Comparison of ENCODE assay signal across 27 mouse cellular contexts in genomic region chr2:173212227-173212626, GRCm38 (mm10). TPM values are rescaled to one million over a fixed set of nuclear protein-coding genes. Genes with fewer than 3 reads are reported as not detected.
DNase-seq lines count a peak whose midpoint lies in the region; ATAC-seq and TF ChIP-seq lines count a peak whose summit lies in the region.
"Had no signal": no experiment of that assay in that cellular context is flagged by ENCODE, and none has a peak within 500 bp of the region (broad histone marks: within the 10 kb centered on the region; RNA-seq: fewer than 3 reads in every experiment).

No protein-coding gene starts in this region.

- DNase-seq in embryo, embryonic 10 days (ENCODE audit: low spot score): peak; percentile 2
- DNase-seq in embryo, embryonic 11 days: no peak
- peak; percentile 1 for DNase-seq in hindbrain, embryonic 10.5 days (ENCODE audit: low spot score)
- DNase-seq in liver, postnatal 0 days: peak; percentile 8
- peak; percentile 30 for DNase-seq in testis, postnatal 10 days (ENCODE audit: low spot score)
- DNase-seq in testis, postnatal 14 days (ENCODE audit: low spot score): no peak
- DNase-seq: adrenal gland, adult 8-10 months; adrenal gland, postnatal 25 days; cerebellum, adult 11-12 months; cerebellum, adult 8-10 months; cerebellum, postnatal 10 days; cerebellum, postnatal 36 days; forebrain, postnatal 0 days; gastrocnemius, adult 2 months; gastrocnemius, postnatal 14 days; heart, adult 18-20 months had no signal

- H3K4me2 ChIP-seq in hindbrain, embryonic 16.5 days (ENCODE audit: low read length): no peak overlapping the region
- no peak overlapping the region for H3K4me2 ChIP-seq in liver, postnatal 0 days (ENCODE audit: low read depth, low read length)
- no peak overlapping the region for H3K4me2 ChIP-seq in liver, embryonic 12.5 days
- H3K4me2 ChIP-seq: embryonic facial prominence, embryonic 12.5 days; embryonic facial prominence, embryonic 15.5 days; hindbrain, embryonic 14.5 days had no signal

- H3K36me3 ChIP-seq in hindbrain, embryonic 10.5 days: no peaks in the 10 kb centered on the region
- no peaks in the 10 kb centered on the region for H3K36me3 ChIP-seq in hindbrain, embryonic 16.5 days (ENCODE audit: control insufficient read depth, insufficient read depth, low read length)
- no peaks in the 10 kb centered on the region for H3K36me3 ChIP-seq in liver, postnatal 0 days (replicated peaks; ENCODE audit: insufficient read depth, low read length)
- no peaks in the 10 kb centered on the region for H3K36me3 ChIP-seq in liver, embryonic 12.5 days
- H3K36me3 ChIP-seq: embryonic facial prominence, embryonic 12.5 days; embryonic facial prominence, embryonic 15.5 days had no signal

- no peak for ATAC-seq in hindbrain, embryonic 16.5 days
- ATAC-seq in liver, postnatal 0 days: no peak
- ATAC-seq in liver, embryonic 12.5 days: no peak
- ATAC-seq: activated CD4-positive, CD25-positive, alpha-beta regulatory T cell, adult 4 months; forebrain, embryonic 14.5 days; forebrain, postnatal 0 days had no signal

- H3K9me3 ChIP-seq in hindbrain, embryonic 10.5 days: no peaks in the 10 kb centered on the region
- no peaks in the 10 kb centered on the region for H3K9me3 ChIP-seq in hindbrain, embryonic 16.5 days (ENCODE audit: control insufficient read depth, low read length)
- H3K9me3 ChIP-seq in liver, postnatal 0 days (ENCODE audit: low read length): no peaks in the 10 kb centered on the region
- no peaks in the 10 kb centered on the region for H3K9me3 ChIP-seq in liver, embryonic 12.5 days (replicated peaks)
- H3K9me3 ChIP-seq: embryonic facial prominence, embryonic 12.5 days; embryonic facial prominence, embryonic 15.5 days had no signal

- TF ChIP-seq EP300 in liver, postnatal 0 days (IDR thresholded peaks at IDR 0.05; ENCODE audit: low read depth): no peak

- no peak overlapping the region for H3K27ac ChIP-seq in hindbrain, embryonic 10.5 days
- no peak overlapping the region for H3K27ac ChIP-seq in hindbrain, embryonic 16.5 days (ENCODE audit: low read depth, low read length)
- H3K27ac ChIP-seq in liver, postnatal 0 days (ENCODE audit: low read depth): no peak overlapping the region
- no peak overlapping the region for H3K27ac ChIP-seq in liver, embryonic 12.5 days
- H3K27ac ChIP-seq: embryonic facial prominence, embryonic 12.5 days; embryonic facial prominence, embryonic 15.5 days; gastrocnemius, adult 2 months; hindbrain, embryonic 14.5 days had no signal

- H3K9ac ChIP-seq in hindbrain, embryonic 16.5 days (ENCODE audit: low read depth, low read length): no peak overlapping the region
- no peak overlapping the region for H3K9ac ChIP-seq in liver, postnatal 0 days (replicated peaks)
- no peak overlapping the region for H3K9ac ChIP-seq in liver, embryonic 12.5 days
- H3K9ac ChIP-seq: embryonic facial prominence, embryonic 12.5 days; embryonic facial prominence, embryonic 15.5 days; forebrain, postnatal 0 days; hindbrain, embryonic 14.5 days had no signal

- 72% methylated on average over 4 of the region's 4 CpGs for WGBS in hindbrain, embryonic 10.5 days
- WGBS in hindbrain, embryonic 16.5 days: 79% methylated on average over 4 of the region's 4 CpGs
- 70% methylated on average over 4 of the region's 4 CpGs for WGBS in liver, postnatal 0 days (ENCODE audit: insufficient replicate concordance)
- 46% methylated on average over 4 of the region's 4 CpGs for WGBS in liver, embryonic 12.5 days (ENCODE audit: insufficient replicate concordance)

- H3K4me3 ChIP-seq in hindbrain, embryonic 10.5 days: no peak overlapping the region
- no peak overlapping the region for H3K4me3 ChIP-seq in hindbrain, embryonic 16.5 days (ENCODE audit: low read length)
- H3K4me3 ChIP-seq in liver, postnatal 0 days (ENCODE audit: low read depth, low read length): no peak overlapping the region
- H3K4me3 ChIP-seq in liver, embryonic 12.5 days: no peak overlapping the region
- H3K4me3 ChIP-seq: embryonic facial prominence, embryonic 12.5 days; embryonic facial prominence, embryonic 15.5 days; gastrocnemius, adult 2 months had no signal

- peaks cover 5% of the 10 kb centered on the region; the same call in 1 of the 2 replicates for H3K27me3 ChIP-seq in hindbrain, embryonic 10.5 days (ENCODE audit: insufficient read depth, poor library complexity, severe bottlenecking)
- no peaks in the 10 kb centered on the region for H3K27me3 ChIP-seq in hindbrain, embryonic 16.5 days (replicated peaks; ENCODE audit: control insufficient read depth, insufficient read depth, low read length)
- no peaks in the 10 kb centered on the region for H3K27me3 ChIP-seq in liver, postnatal 0 days (ENCODE audit: insufficient read depth, low read length)
- H3K27me3 ChIP-seq in liver, embryonic 12.5 days (replicated peaks): peaks cover 23% of the 10 kb centered on the region
- H3K27me3 ChIP-seq: embryonic facial prominence, embryonic 12.5 days; embryonic facial prominence, embryonic 15.5 days had no signal

- TF ChIP-seq CTCF in liver, postnatal 0 days (IDR thresholded peaks at IDR 0.05; ENCODE audit: low read depth): no peak

- H3K4me1 ChIP-seq in hindbrain, embryonic 10.5 days (replicated peaks): peaks cover 3% of the 10 kb centered on the region; the same call in 1 of the 2 replicates
- no peaks in the 10 kb centered on the region for H3K4me1 ChIP-seq in hindbrain, embryonic 16.5 days (ENCODE audit: control insufficient read depth, insufficient read depth, low read depth, low read length)
- H3K4me1 ChIP-seq in liver, postnatal 0 days (ENCODE audit: insufficient read depth): no peaks in the 10 kb centered on the region
- H3K4me1 ChIP-seq in liver, embryonic 12.5 days: no peaks in the 10 kb centered on the region
- H3K4me1 ChIP-seq: embryonic facial prominence, embryonic 12.5 days; embryonic facial prominence, embryonic 15.5 days had no signal

RNA-seq across cellular contexts. Expression of gene Zbp1, which starts 6.5 kb away (rescaled TPM):
- polyA plus RNA-seq in hindbrain, embryonic 10.5 days (2016; fragmentation: Nextera tagmentation; extraction: Ambion mirVana): 0.17 and 0.73 TPM in 2 replicates
- polyA plus RNA-seq in hindbrain, embryonic 16.5 days (2015; fragmentation: Nextera tagmentation; extraction: Ambion mirVana): 0.20 TPM in 1 of 2 replicates, not detected in the other
- polyA plus RNA-seq in liver, postnatal 0 days (2015; fragmentation: Nextera tagmentation; extraction: Ambion mirVana): 4.9 and 6.7 TPM in 2 replicates
- polyA plus RNA-seq in liver, embryonic 12.5 days (2016; fragmentation: Nextera tagmentation; extraction: Ambion mirVana): 0.21 and 0.36 TPM in 2 replicates
- polyA plus RNA-seq: embryonic facial prominence, embryonic 12.5 days; forebrain, embryonic 11.5 days; forebrain, embryonic 14.5 days; heart, embryonic 14.5 days; hindbrain, embryonic 11.5 days had no signal

RNA-seq across cellular contexts. Expression of gene Pck1, which starts 59.4 kb away (rescaled TPM):
- not detected in 2 replicates for polyA plus RNA-seq in hindbrain, embryonic 10.5 days (2016; fragmentation: Nextera tagmentation; extraction: Ambion mirVana)
- polyA plus RNA-seq in hindbrain, embryonic 16.5 days (2015; fragmentation: Nextera tagmentation; extraction: Ambion mirVana): not detected in 2 replicates
- polyA plus RNA-seq in liver, postnatal 0 days (2015; fragmentation: Nextera tagmentation; extraction: Ambion mirVana): 414 and 703 TPM in 2 replicates
- polyA plus RNA-seq in liver, embryonic 12.5 days (2016; fragmentation: Nextera tagmentation; extraction: Ambion mirVana): 0.07 and 0.20 TPM in 2 replicates
- polyA plus RNA-seq: activated CD4-positive, CD25-positive, alpha-beta regulatory T cell, adult 4 months; brain, embryonic 14.5 days; embryonic facial prominence, embryonic 12.5 days; embryonic facial prominence, embryonic 15.5 days; forebrain, embryonic 11.5 days; forebrain, embryonic 14.5 days; forebrain, postnatal 0 days; heart, embryonic 14.5 days; hindbrain, embryonic 11.5 days; hindbrain, embryonic 14.5 days had no signal

Comparison
In these comparisons a context has a peak if more than half of its experiments do, and no peak if none do; other contexts are left out.
1. DNase-seq: peak in embryo, embryonic 10 days (single experiment), hindbrain, embryonic 10.5 days (single experiment), liver, postnatal 0 days (single experiment) and testis, postnatal 10 days (single experiment); none in embryo, embryonic 11 days (single experiment) and testis, postnatal 14 days (single experiment).
2. RNA of gene Pck1, which starts 59.4 kb away (polyA plus RNA-seq): 414 to 703 TPM in liver, postnatal 0 days; 0.07 to 0.20 TPM in liver, embryonic 12.5 days, not detected in hindbrain, embryonic 16.5 days and not detected in hindbrain, embryonic 10.5 days; every median in the first group is over 100 times any median in the second.